Mouse (Mus musculus) stomach, embryonic 15.5 days (tissue): Measurements from ENCODE around the gene Filip1. TPM values are rescaled to one million over a fixed set of nuclear protein-coding genes. Genes with fewer than 3 reads are reported as not detected.

Experiments
- ATAC-seq: fragments of 200-750 bp; cut with Nextera tagmentation; 2 replicates; pipeline ENCODE4 v1.8.0; 2017; ENCODE audit warnings: low read depth, moderate number of reproducible peaks, moderate TSS enrichment; ENCODE audit not compliant: insufficient read depth, low FRiP score
- H3K27ac ChIP-seq: fragments of 300-500 bp; sonication (generic); 2 replicates; pipeline ENCODE4 v1.5.1; 2015; ENCODE audit warnings: mild to moderate bottlenecking, inconsistent platforms
- H3K27me3 ChIP-seq: fragments of 300-500 bp; sonication (generic); replicated peaks from 2 replicates; pipeline ENCODE4 v1.6.1; 2015; ENCODE audit warnings: inconsistent platforms
- H3K36me3 ChIP-seq: fragments of 300-500 bp; sonication (generic); 2 replicates; pipeline ENCODE4 v1.6.1; 2015; ENCODE audit warnings: inconsistent platforms
- H3K4me1 ChIP-seq: fragments of 300-500 bp; sonication (generic); 2 replicates; pipeline ENCODE4 v1.6.1; 2015; ENCODE audit warnings: inconsistent platforms
- H3K4me2 ChIP-seq: fragments of 300-500 bp; sonication (generic); 2 replicates; pipeline ENCODE4 v1.6.1; 2015; ENCODE audit warnings: mild to moderate bottlenecking, inconsistent platforms
- H3K4me3 ChIP-seq: fragments of 300-500 bp; sonication (generic); replicated peaks from 2 replicates; pipeline ENCODE4 v1.5.1; 2015; ENCODE audit warnings: inconsistent platforms
- H3K9ac ChIP-seq: fragments of 300-500 bp; sonication (generic); 2 replicates; pipeline ENCODE4 v1.6.1; 2015; ENCODE audit warnings: inconsistent platforms
- H3K9me3 ChIP-seq: fragments of 300-500 bp; sonication (generic); 2 replicates; pipeline ENCODE4 v1.6.1; 2016; ENCODE audit warnings: inconsistent platforms
- WGBS: fragments of 180-500 bp; shearing (Covaris S2); methylation state at CpG from one replicate; pipeline ENCODE4 v1.1.7; 2015; 5-methylcytosine and 5-hydroxymethylcytosine counted together
- polyA plus RNA-seq: library from polyadenylated mRNA; unstranded; fragments of >200 nt; fragmentation: Nextera tagmentation; extraction: Ambion mirVana; gene quantifications from 2 replicates; pipeline ENCODE4 v1.2.1, GENCODE M21; 2015

Filip1 gene
- polyA plus RNA-seq, 1 experiment from 2014 or later = 11.9 TPM

GRCm38 (mm10) chr9:79892183-79892582 is 120.5 kb downstream of the Filip1 start:
- WGBS = 89% methylated on average over 1 of the region's 1 CpGs
- Histone ChIP-seq H3K9me3 (no peaks in the 10 kb centered on the region), H3K36me3 (no peaks in the 10 kb centered on the region), H3K4me1 (no peaks in the 10 kb centered on the region), H3K27ac (no peak overlapping the region), H3K27me3 (no peaks in the 10 kb centered on the region), H3K4me3 (no peak overlapping the region), H3K9ac (no peak overlapping the region), H3K4me2 (no peak overlapping the region)
- ATAC-seq = no peak

GRCm38 (mm10) chr9:79890488-79890887 is 122.2 kb downstream of the Filip1 start:
- Histone ChIP-seq H3K4me1 (no peaks in the 10 kb centered on the region), H3K27ac (no peak overlapping the region), H3K9me3 (no peaks in the 10 kb centered on the region), H3K27me3 (no peaks in the 10 kb centered on the region), H3K36me3 (no peaks in the 10 kb centered on the region), H3K4me3 (no peak overlapping the region), H3K4me2 (no peak overlapping the region), H3K9ac (no peak overlapping the region)
- no peak for ATAC-seq
- WGBS = 68% methylated on average over 4 of the region's 4 CpGs

- Histone ChIP-seq H3K27ac (no peak overlapping the region), H3K4me2 (no peak overlapping the region), H3K9me3 (no peaks in the 10 kb centered on the region), H3K4me3 (no peak overlapping the region), H3K9ac (no peak overlapping the region), H3K27me3 (no peaks in the 10 kb centered on the region), H3K4me1 (no peaks in the 10 kb centered on the region), H3K36me3 (no peaks in the 10 kb centered on the region)
- no peak for ATAC-seq
- WGBS = 84% methylated on average over 6 of the region's 6 CpGs
Observed at GRCm38 (mm10) chr9:79889132-79889531, 123.5 kb downstream of the Filip1 start.

- Histone ChIP-seq H3K27ac (peak overlapping the region; percentile 51; the same call in 1 of the 2 replicates), H3K9me3 (no peaks in the 10 kb centered on the region), H3K4me3 (no peak overlapping the region), H3K36me3 (no peaks in the 10 kb centered on the region), H3K9ac (no peak overlapping the region), H3K4me2 (no peak overlapping the region), H3K4me1 (no peaks in the 10 kb centered on the region), H3K27me3 (no peaks in the 10 kb centered on the region)
- WGBS = 60% methylated on average over 11 of the region's 11 CpGs
- ATAC-seq = 0 out of 2 replicates have a peak, but pooled peaks have one; percentile 10
Observed at GRCm38 (mm10) chr9:79885244-79886210, 127.1 kb downstream of the Filip1 start.

GRCm38 (mm10) chr9:79883139-79883538 is 129.5 kb downstream of the Filip1 start:
- Histone ChIP-seq H3K9ac (no peak overlapping the region), H3K27me3 (no peaks in the 10 kb centered on the region), H3K4me2 (no peak overlapping the region), H3K36me3 (no peaks in the 10 kb centered on the region), H3K4me1 (no peaks in the 10 kb centered on the region), H3K4me3 (no peak overlapping the region), H3K9me3 (no peaks in the 10 kb centered on the region), H3K27ac (no peak overlapping the region)
- WGBS = 89% methylated on average over 2 of the region's 2 CpGs
- ATAC-seq = no peak

GRCm38 (mm10) chr9:79880031-79880430 is 132.6 kb downstream of the Filip1 start:
- 23% methylated on average over 7 of the region's 7 CpGs for WGBS
- ATAC-seq = no peak
- H3K9ac ChIP-seq = no peak overlapping the region

GRCm38 (mm10) chr9:79875522-79876131 is 137.0 kb downstream of the Filip1 start:
- Histone ChIP-seq H3K27ac (peak overlapping the region; percentile 82), H3K27me3 (no peaks in the 10 kb centered on the region), H3K4me2 (peak overlapping the region; percentile 41), H3K4me1 (peaks cover 4% of the 10 kb centered on the region; the same call in 1 of the 2 replicates), H3K36me3 (no peaks in the 10 kb centered on the region), H3K9me3 (no peaks in the 10 kb centered on the region), H3K9ac (0 out of 2 replicates have a peak overlapping the region, but pooled peaks have one; percentile 25), H3K4me3 (peak overlapping the region; percentile 5; the same call in 1 of the 2 replicates)
- no peak; the same call in 1 of the 2 replicates for ATAC-seq
- WGBS = 37% methylated on average over 20 of the region's 20 CpGs

More at GRCm38 (mm10) chr9:79880031-79880430, 132.6 kb downstream of the Filip1 start:
- Histone ChIP-seq H3K4me3 (no peak overlapping the region), H3K27ac (no peak overlapping the region), H3K4me2 (no peak overlapping the region), H3K9me3 (no peaks in the 10 kb centered on the region), H3K4me1 (peaks cover 4% of the 10 kb centered on the region; the same call in 1 of the 2 replicates), H3K36me3 (no peaks in the 10 kb centered on the region), H3K27me3 (no peaks in the 10 kb centered on the region)

GRCm38 (mm10) chr9:79872598-79872997 is 140.1 kb downstream of the Filip1 start:
- Histone ChIP-seq H3K36me3 (no peaks in the 10 kb centered on the region), H3K4me1 (peaks cover 8% of the 10 kb centered on the region; the same call in 1 of the 2 replicates), H3K9ac (no peak overlapping the region), H3K9me3 (no peaks in the 10 kb centered on the region), H3K27ac (no peak overlapping the region; the same call in 1 of the 2 replicates), H3K4me2 (no peak overlapping the region), H3K4me3 (no peak overlapping the region), H3K27me3 (no peaks in the 10 kb centered on the region)
- no peak for ATAC-seq
- WGBS = 41% methylated on average over 2 of the region's 2 CpGs

GRCm38 (mm10) chr9:79869512-79869911 is 143.1 kb downstream of the Filip1 start:
- ATAC-seq = peak; percentile 71; the same call in 1 of the 2 replicates
- H3K27ac ChIP-seq = no peak overlapping the region
- H3K4me3 ChIP-seq = no peak overlapping the region
- no peaks in the 10 kb centered on the region for H3K9me3 ChIP-seq
- WGBS = 25% methylated on average over 5 of the region's 5 CpGs
- H3K4me2 ChIP-seq = no peak overlapping the region
- no peak overlapping the region for H3K9ac ChIP-seq
- no peaks in the 10 kb centered on the region for H3K27me3 ChIP-seq
- H3K4me1 ChIP-seq = 0 out of 2 replicates have a peak, but pooled peaks cover 4% of the 10 kb centered on the region
- no peaks in the 10 kb centered on the region for H3K36me3 ChIP-seq

- no peak overlapping the region for H3K9ac ChIP-seq
- WGBS = 56% methylated on average over 7 of the region's 7 CpGs
- no peak overlapping the region for H3K4me3 ChIP-seq
- ATAC-seq = 0 out of 2 replicates have a peak, but pooled peaks have one; percentile 35
- H3K27me3 ChIP-seq = no peaks in the 10 kb centered on the region
- H3K27ac ChIP-seq = no peak overlapping the region
- 0 out of 2 replicates have a peak, but pooled peaks cover 4% of the 10 kb centered on the region for H3K4me1 ChIP-seq
- H3K4me2 ChIP-seq = no peak overlapping the region
- no peaks in the 10 kb centered on the region for H3K36me3 ChIP-seq
- H3K9me3 ChIP-seq = no peaks in the 10 kb centered on the region
Observed at GRCm38 (mm10) chr9:79865998-79866397, 146.7 kb downstream of the Filip1 start.

GRCm38 (mm10) chr9:79862544-79862943 is 150.1 kb downstream of the Filip1 start:
- Histone ChIP-seq H3K4me1 (no peaks in the 10 kb centered on the region), H3K27me3 (no peaks in the 10 kb centered on the region), H3K9me3 (no peaks in the 10 kb centered on the region), H3K9ac (no peak overlapping the region), H3K4me2 (no peak overlapping the region), H3K4me3 (no peak overlapping the region), H3K27ac (no peak overlapping the region), H3K36me3 (no peaks in the 10 kb centered on the region)
- no peak for ATAC-seq
- WGBS = 62% methylated on average over 6 of the region's 6 CpGs

GRCm38 (mm10) chr9:79847099-79847498 is 165.6 kb downstream of the Filip1 start:
- no peak overlapping the region for H3K4me3 ChIP-seq
- no peaks in the 10 kb centered on the region for H3K4me1 ChIP-seq
- no peak overlapping the region for H3K4me2 ChIP-seq
- no peaks in the 10 kb centered on the region for H3K27me3 ChIP-seq
- H3K27ac ChIP-seq = no peak overlapping the region
- ATAC-seq = no peak
- no peaks in the 10 kb centered on the region for H3K36me3 ChIP-seq
- no peak overlapping the region for H3K9ac ChIP-seq
- H3K9me3 ChIP-seq = no peaks in the 10 kb centered on the region
